Mouse (Mus musculus) lung, adult 2 months (tissue): ENCODE data around the gene Tsfm.

ENCODE experiments used
- CTCF ChIP-seq: fragments of 200-500 bp; IDR thresholded peaks from 2 replicates; pipeline ENCODE4 v1.5.1; 2011; ENCODE audit warnings: mild to moderate bottlenecking, low read length, control low read depth; ENCODE audit not compliant: insufficient read depth
- POLR2A ChIP-seq: fragments of 200-500 bp; IDR thresholded peaks from 2 replicates; pipeline ENCODE4 v1.6.1; 2011; ENCODE audit warnings: low read depth, mild to moderate bottlenecking, control low read depth, low read length, borderline replicate concordance; ENCODE audit errors: extremely low read depth

GRCm38 (mm10) chr10:127076082-127076481 is 45.4 kb upstream of the Tsfm start:
- TF ChIP-seq POLR2A, result no peak
- TF ChIP-seq CTCF, result no peak
